Mouse (Mus musculus): Measurements from ENCODE around the gene Pcbp1.
A peak's percentile ranks its signal among the peaks of the same experiment; 100 is the strongest.
"Not testable (repeated sequence)": the region's sequence is repeated elsewhere in the genome, so short reads cannot be mapped to it uniquely, and the experiment has no call there.

Pcbp1 gene

DNA sequence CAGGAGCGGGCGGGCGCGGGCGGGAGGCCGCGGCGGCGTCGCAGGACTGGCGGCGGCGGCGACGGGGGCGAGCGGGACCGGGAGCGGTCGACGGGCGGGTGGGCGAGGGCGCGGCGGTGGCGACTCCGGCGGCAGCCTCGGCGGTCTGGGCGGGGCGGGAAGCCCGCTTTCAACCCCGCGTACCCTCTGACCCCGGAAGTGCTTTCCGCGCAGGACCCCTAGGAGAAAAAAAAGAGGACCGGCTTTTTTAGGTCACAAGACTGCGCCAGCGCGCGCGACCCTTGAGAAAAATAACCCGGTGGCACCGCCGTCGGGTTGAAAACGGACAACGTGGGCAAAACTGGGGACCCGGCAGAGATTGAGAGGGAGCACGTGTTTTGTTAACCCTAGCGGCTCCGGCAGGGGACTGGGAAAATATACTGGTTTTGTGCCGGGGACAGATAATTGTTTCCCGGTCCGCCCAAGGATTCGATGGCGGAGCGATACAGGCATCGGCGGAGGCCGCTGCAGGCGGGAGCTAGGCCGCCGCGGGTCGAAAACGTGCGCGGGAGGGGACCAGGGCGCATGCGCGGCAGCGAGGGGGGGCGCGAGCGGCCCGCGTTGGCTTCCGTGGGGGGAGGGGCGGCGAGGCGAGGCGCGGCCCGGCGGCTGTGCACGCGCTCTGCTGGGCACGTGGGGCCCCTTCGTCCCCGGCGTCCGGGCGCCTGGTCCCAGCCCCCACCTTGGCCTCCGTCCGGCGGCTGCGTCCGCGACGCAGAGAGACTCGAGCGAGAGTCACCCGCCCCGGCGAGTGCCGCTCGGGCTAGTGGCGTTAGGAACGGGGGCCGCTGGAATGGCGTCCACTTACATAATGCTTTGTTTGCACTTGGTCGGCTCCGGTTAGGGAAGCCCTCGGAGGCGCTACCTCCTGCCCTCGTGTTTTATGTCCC is at the start of gene Pcbp1:
TSS of gene Pcbp1 (minus strand) at position 290 of the 929 bp plus-strand sequence.
- DNase-seq (ENCODE audit: low spot score), result peak; percentile 96

- no peak for DNase-seq (ENCODE audit: low spot score)
Observed at GRCm38 (mm10) chr6:86574495-86574894, 48.4 kb upstream of the Pcbp1 start.

GRCm38 (mm10) chr6:86570830-86571229 is 44.7 kb upstream of the Pcbp1 start:
- DNase-seq (ENCODE audit: low spot score), result no peak

DNA sequence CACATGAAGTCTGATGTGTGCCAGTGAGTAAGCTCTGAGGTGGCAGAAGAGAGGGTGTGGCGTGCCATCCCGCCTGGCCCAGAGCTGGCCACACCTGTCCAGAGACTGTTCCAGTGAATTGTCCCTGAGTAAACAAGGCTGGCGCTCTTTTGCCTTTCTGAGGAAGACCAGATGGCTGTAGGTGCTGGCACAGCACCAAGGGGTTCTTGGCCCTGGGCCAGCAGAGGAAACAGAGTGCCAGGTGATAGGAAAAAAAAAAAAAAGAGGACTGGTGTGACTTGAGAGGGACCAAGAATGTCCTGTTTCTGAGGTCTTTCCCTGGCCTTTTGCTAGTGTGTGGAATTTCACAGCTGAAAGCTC is 43.3 kb upstream of the Pcbp1 start:
- DNase-seq (ENCODE audit: low spot score), result no peak

- no peak for DNase-seq (ENCODE audit: low spot score)
Observed at GRCm38 (mm10) chr6:86568816-86569460, 42.8 kb upstream of the Pcbp1 start.

GRCm38 (mm10) chr6:86565782-86566181 is 39.7 kb upstream of the Pcbp1 start:
- no peak for DNase-seq (ENCODE audit: low spot score)

- DNase-seq (ENCODE audit: low spot score), result not testable (repeated sequence)
Observed at GRCm38 (mm10) chr6:86557182-86557581, 31.1 kb upstream of the Pcbp1 start.

- no peak for DNase-seq (ENCODE audit: low spot score)
Observed at GRCm38 (mm10) chr6:86556345-86557058, 30.4 kb upstream of the Pcbp1 start.

DNA sequence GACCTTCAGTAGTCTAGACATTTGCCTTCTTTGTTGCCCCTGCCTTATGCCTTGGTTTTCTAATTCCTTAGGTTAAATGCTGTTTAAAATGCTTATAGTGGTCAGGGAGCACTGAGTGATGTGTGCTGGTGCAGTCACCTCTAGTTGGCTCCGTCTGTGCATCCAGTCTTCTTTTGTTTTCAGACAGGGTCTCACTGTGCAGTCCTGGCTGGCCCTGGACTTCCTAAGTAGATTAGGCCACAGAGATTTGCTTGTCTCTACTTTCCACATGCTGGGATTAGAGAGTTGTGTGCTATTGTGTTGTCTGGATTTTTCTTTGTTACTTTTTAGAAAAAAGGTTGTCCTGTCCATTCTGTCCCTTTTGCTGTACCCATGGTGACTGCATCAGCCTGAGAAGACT is 24.5 kb upstream of the Pcbp1 start:
- DNase-seq (ENCODE audit: low spot score), result no peak

DNA sequence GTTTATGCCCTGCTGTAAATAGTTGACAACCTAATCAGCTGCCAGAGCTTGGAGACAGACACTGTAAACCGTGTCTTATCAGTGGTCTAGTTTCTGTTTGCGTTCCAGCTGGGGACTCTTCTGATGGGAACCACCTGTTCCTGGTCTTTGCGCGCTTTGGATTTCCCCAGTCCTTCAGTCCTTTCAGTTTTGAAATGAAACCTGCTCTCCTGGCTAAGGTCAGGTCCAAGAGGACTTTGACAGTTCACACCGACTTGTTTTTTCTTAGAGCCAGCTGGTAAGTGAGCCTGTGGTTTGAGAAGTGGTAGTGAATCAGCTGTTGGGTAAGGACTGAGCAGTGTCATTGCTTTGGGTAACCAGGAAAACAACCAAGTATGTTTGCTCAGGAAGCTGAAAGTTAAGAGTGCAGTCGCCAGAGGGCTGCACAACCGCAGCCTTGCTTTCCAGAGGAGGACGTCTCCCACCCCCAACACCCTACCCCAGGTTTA is 21.8 kb upstream of the Pcbp1 start:
- no peak for DNase-seq (ENCODE audit: low spot score)

GRCm38 (mm10) chr6:86547228-86547755 is 21.2 kb upstream of the Pcbp1 start:
- DNase-seq (ENCODE audit: low spot score), result no peak

GRCm38 (mm10) chr6:86545236-86545635 is 19.1 kb upstream of the Pcbp1 start:
- DNase-seq (ENCODE audit: low spot score), result no peak

DNA sequence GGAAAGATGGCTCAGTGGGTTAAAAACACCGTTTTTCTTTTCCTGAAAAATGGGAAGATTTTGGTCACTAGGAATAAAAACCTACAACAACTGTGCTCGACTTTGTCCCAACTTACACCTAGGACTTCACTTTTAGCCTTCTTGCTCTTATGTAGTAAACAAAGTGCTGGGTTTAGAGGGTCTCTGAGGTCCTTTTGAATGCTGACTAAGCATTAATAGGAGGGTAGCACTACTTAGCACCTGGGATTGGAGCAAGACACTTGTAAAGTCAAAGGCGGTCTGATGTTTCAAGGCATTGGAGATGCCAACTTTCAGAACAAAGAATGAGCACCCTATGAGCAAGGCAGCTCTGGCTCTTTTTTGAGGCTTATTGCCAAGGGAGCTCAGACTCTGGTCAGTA is 17.7 kb upstream of the Pcbp1 start:
- no peak for DNase-seq (ENCODE audit: low spot score)

DNA sequence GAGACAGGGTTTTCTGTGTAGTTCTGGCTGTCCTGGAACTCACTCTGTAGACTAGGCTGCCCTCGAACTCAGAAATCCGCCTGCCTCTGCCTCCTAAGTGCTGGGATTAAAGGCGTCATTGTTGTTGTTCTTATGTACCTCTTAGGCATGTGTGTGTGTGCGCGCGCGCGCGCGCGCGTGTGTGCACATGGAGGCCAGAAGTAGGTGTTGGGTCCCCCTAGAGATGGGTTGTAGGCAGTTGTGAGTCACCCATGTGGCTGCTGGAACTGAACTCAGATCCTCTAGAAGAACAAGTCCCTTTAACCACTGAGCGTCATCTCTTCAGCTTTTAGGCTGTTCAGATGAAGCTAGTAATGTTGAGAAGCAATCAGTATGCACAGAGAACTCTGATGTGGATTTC is 16.9 kb upstream of the Pcbp1 start:
- DNase-seq (ENCODE audit: low spot score), result no peak

- DNase-seq (ENCODE audit: low spot score), result no peak
Observed at GRCm38 (mm10) chr6:86541650-86542049, 15.5 kb upstream of the Pcbp1 start.

DNA sequence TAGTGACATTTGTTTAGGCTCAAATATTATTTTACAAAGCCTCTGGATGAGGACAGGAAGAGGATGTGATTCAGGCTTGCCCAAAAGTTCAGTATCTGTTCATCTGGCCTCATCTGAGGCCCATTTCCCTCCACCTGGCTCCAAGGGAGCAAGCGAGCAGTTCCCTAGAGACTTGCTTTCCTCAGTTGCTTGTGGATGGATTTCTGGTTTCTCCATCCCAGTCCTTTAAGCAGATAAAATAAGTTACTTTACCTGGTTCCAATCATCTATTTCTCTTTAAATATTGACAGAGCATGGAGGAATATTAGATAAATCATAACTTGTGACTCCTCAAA is 2.3 kb upstream of the Pcbp1 start:
- DNase-seq (ENCODE audit: low spot score), result no peak

DNA sequence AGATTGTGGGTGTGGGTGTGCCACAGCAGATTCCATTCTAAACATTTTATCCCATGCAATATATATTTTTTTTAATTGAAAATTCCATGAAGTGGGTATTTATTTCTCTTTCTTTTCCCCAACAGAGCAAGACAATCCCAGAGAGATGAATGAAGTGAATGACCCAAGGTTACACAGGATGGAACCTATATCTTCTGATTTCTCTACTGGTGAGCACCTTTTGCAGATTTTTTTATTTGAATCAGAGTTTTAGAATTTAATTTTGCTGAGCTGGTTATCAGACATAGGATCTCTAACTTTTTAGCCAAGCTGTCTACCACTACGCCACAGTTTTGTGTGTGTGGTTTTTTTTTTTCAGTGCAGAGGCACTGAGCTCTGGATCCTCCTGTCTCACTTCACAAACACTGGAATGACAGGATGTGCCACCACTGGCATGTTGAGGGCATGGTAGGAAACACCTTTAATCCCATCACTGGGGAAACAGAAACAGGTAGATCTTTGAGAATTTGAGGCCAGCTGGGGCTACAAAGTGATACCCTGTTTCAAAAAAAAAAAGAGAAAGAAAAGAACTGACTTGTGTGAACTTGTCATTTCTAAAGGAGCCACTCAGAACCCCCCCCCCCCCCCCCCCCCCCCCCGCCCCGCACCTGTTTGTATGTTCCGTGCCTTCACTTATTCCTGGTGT is 1.8 kb upstream of the Pcbp1 start:
- no peak for DNase-seq (ENCODE audit: low spot score)

GRCm38 (mm10) chr6:86526961-86527740 is 1.0 kb upstream of the Pcbp1 start:
- DNase-seq (ENCODE audit: low spot score), result no peak

DNA sequence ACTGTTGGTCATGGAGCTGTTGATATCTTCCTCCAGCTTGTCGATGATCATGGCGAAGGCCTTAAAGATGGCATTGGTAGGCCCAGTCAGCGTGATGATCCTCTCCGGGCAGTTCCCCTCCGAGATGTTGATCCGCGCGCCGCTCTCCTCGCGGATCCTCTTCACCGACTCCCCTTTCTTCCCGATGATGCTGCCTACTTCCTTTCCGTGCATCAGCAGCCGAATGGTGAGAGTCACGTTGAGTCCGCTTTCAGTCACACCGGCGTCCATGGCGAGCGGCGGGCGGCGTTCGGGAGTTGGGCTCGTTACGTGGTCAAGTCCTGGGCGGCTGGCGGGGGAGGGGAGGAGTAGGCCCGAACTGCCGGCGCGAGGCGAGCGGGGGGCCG is 482 bp downstream of the Pcbp1 start:
- DNase-seq (ENCODE audit: low spot score), result no peak

- peak; percentile 66 for DNase-seq (ENCODE audit: low spot score)
Observed at GRCm38 (mm10) chr6:86524879-86525645, 1.1 kb downstream of the Pcbp1 start.
